In genomic region chr5:105239483-105240047, GRCm38 (mm10) we compare ENCODE assay signal across 10 mouse cellular contexts. TPM values are rescaled to one million over a fixed set of nuclear protein-coding genes. Genes with fewer than 3 reads are reported as not detected.
A peak's percentile ranks its signal among the peaks of the same experiment; 100 is the strongest.
DNase-seq lines count a peak whose midpoint lies in the region; ATAC-seq and TF ChIP-seq lines count a peak whose summit lies in the region.
"Not testable (repeated sequence)": the region's sequence is repeated elsewhere in the genome, so short reads cannot be mapped to it uniquely, and the experiment has no call there.
"Had no signal": no experiment of that assay in that cellular context is flagged by ENCODE, and none has a peak within 500 bp of the region (broad histone marks: within the 10 kb centered on the region; RNA-seq: fewer than 3 reads in every experiment).

Gene Gbp10 (minus strand): TSS chr5:105239533.

- peak; percentile 61; the same call in 1 of the 2 replicates for ATAC-seq in hindbrain, postnatal 0 days

- H3K4me1 ChIP-seq in brown adipose tissue, adult 24 weeks (ENCODE audit: control insufficient read depth, insufficient read depth, insufficient read length, low read length); heart, adult 2 months (ENCODE audit: control insufficient read depth, insufficient read depth, low read length); hindbrain, postnatal 0 days (ENCODE audit: insufficient read depth, low read length); lung, adult 2 months (ENCODE audit: control insufficient read depth, insufficient read depth, low read length): not testable (repeated sequence)

- not testable (repeated sequence) for H3K27me3 ChIP-seq in heart, adult 2 months (ENCODE audit: control insufficient read depth, insufficient read depth, low read length); hindbrain, postnatal 0 days (ENCODE audit: insufficient read depth, low read length)

- H3K36me3 ChIP-seq in heart, adult 2 months (ENCODE audit: control insufficient read depth, insufficient read depth, low read length); hindbrain, postnatal 0 days (ENCODE audit: insufficient read depth, low read length): not testable (repeated sequence)

- intact Hi-C loops in heart, adult 2 months (cut with DNase I), result not testable (repeated sequence)

- not testable (repeated sequence) for H3K9ac ChIP-seq in heart, adult 2 months (ENCODE audit: low read depth, low read length); hindbrain, postnatal 0 days (replicated peaks; ENCODE audit: low read length)

- peak; percentile 64 for DNase-seq in T-cell, adult 2 months (ENCODE audit: low spot score)
- DNase-seq in heart, adult 2 months, result peak; percentile 16 to 23
- DNase-seq in hindbrain, postnatal 0 days (ENCODE audit: low spot score), result peak; percentile 39
- DNase-seq in kidney, postnatal 14 days, result peak; percentile 15
- DNase-seq in lung, adult 2 months, result peak; percentile 3
- DNase-seq in naive thymus-derived CD4-positive, alpha-beta T cell, adult 2 months (ENCODE audit: low read depth), result peak; percentile 82
- peak; percentile 12 for DNase-seq in thymus, postnatal 25 days

- H3K4me3 ChIP-seq in brown adipose tissue, adult 24 weeks (ENCODE audit: insufficient read depth, low read depth, low read length); heart, adult 2 months; hindbrain, postnatal 0 days (ENCODE audit: low read length); lung, adult 2 months (replicated peaks; ENCODE audit: extremely low read depth, low read depth, low read length): not testable (repeated sequence)

- not testable (repeated sequence) for TF ChIP-seq CTCF in heart, adult 2 months (IDR thresholded peaks at IDR 0.05); hindbrain, postnatal 0 days (IDR thresholded peaks at IDR 0.05; ENCODE audit: low read depth); lung, adult 2 months (IDR thresholded peaks at IDR 0.05; ENCODE audit: insufficient read depth, low read length)

- H3K27ac ChIP-seq in brown adipose tissue, adult 24 weeks (replicated peaks; ENCODE audit: low read depth, low read length), result peak within 1 kb of the TSS; percentile 27
- not testable (repeated sequence) for H3K27ac ChIP-seq in heart, adult 2 months; hindbrain, postnatal 0 days

- not testable (repeated sequence) for TF ChIP-seq EP300 in heart, adult 2 months (IDR thresholded peaks at IDR 0.05; ENCODE audit: insufficient read depth, low read depth, low read length)

- H3K79me2 ChIP-seq in heart, adult 2 months (replicated peaks; ENCODE audit: control insufficient read depth, insufficient read depth, low read length), result not testable (repeated sequence)

- H3K9me3 ChIP-seq in hindbrain, postnatal 0 days (ENCODE audit: low read length), result not testable (repeated sequence)

- not testable (repeated sequence) for TF ChIP-seq POLR2A in heart, adult 2 months (IDR thresholded peaks at IDR 0.05; ENCODE audit: insufficient read depth, low read depth, low read length); lung, adult 2 months (IDR thresholded peaks at IDR 0.05; ENCODE audit: borderline replicate concordance, extremely low read depth, low read depth, low read length)

- not testable (repeated sequence) for H3K4me2 ChIP-seq in hindbrain, postnatal 0 days (ENCODE audit: low read depth, low read length)

RNA-seq across cellular contexts. Expression of gene Gbp10, which starts in this region (rescaled TPM):
- polyA plus RNA-seq in brown adipose tissue, adult 24 weeks (2012; ENCODE audit: insufficient read depth, insufficient read length, missing spikeins), result 0.52 and 1.3 TPM in 2 replicates
- 1 to 10 TPM in 1 of 2 experiments, under 1 TPM in 1; 0.93 to 1.7 TPM for total RNA-seq in heart, adult 2 months (2021)
- 0.59 and 1.7 TPM in 2 replicates for polyA plus RNA-seq in heart, adult 2 months (2012; rRNA removed)
- total RNA-seq in hindbrain, postnatal 0 days (2014; rRNA removed), result 1.6 and 1.9 TPM in 2 replicates
- polyA plus RNA-seq in hindbrain, postnatal 0 days (2015; fragmentation: Nextera tagmentation; extraction: Ambion mirVana), result 0.55 and 0.61 TPM in 2 replicates
- 0.50 and 1.2 TPM in 2 replicates for polyA plus RNA-seq in lung, adult 2 months (2012; rRNA removed)
- total RNA-seq: left cerebral cortex, postnatal 14 days had no signal
- polyA plus RNA-seq: forebrain, embryonic 12.5 days had no signal

Comparison
In these comparisons a context has a peak if more than half of its experiments do, and no peak if none do; other contexts are left out.
1. DNase-seq: peak in every context shown above with its lines; median percentile 82 in naive thymus-derived CD4-positive, alpha-beta T cell, adult 2 months; 64 in T-cell, adult 2 months; 39 in hindbrain, postnatal 0 days; 20 in heart, adult 2 months; 15 in kidney, postnatal 14 days; 12 in thymus, postnatal 25 days; 3 in lung, adult 2 months.